Mouse (Mus musculus) hindbrain, embryonic 12.5 days (tissue): ENCODE measurements around the gene Irs1. TPM values are rescaled to one million over a fixed set of nuclear protein-coding genes. Genes with fewer than 3 reads are reported as not detected.

ENCODE experiments used
- ATAC-seq: fragments of 200-750 bp; cut with Nextera tagmentation; 2 replicates; pipeline ENCODE4 v1.8.0; 2017; ENCODE audit warnings: moderate TSS enrichment; ENCODE audit not compliant: low FRiP score
- H3K27ac ChIP-seq: fragments of 300-500 bp; sonication (generic); 2 replicates; pipeline ENCODE4 v1.5.1; 2016; ENCODE audit warnings: mild to moderate bottlenecking
- H3K27me3 ChIP-seq: fragments of 300-500 bp; sonication (generic); 2 replicates; pipeline ENCODE4 v1.6.1; 2016; ENCODE audit warnings: mild to moderate bottlenecking
- H3K36me3 ChIP-seq: fragments of 300-500 bp; sonication (generic); 2 replicates; pipeline ENCODE4 v1.6.1; 2016; ENCODE audit warnings: mild to moderate bottlenecking
- H3K4me1 ChIP-seq: fragments of 300-500 bp; sonication (generic); 2 replicates; pipeline ENCODE4 v1.6.1; 2016
- H3K4me2 ChIP-seq: fragments of 300-500 bp; sonication (generic); replicated peaks from 2 replicates; pipeline ENCODE4 v1.6.1; 2016; ENCODE audit warnings: mild to moderate bottlenecking
- H3K4me3 ChIP-seq: fragments of 300-500 bp; sonication (generic); 2 replicates; pipeline ENCODE4 v1.5.1; 2016; ENCODE audit warnings: mild to moderate bottlenecking
- H3K9ac ChIP-seq: fragments of 300-500 bp; sonication (generic); 2 replicates; pipeline ENCODE4 v1.6.1; 2016; ENCODE audit warnings: mild to moderate bottlenecking, moderate library complexity
- H3K9me3 ChIP-seq: fragments of 300-500 bp; sonication (generic); replicated peaks from 2 replicates; pipeline ENCODE4 v1.6.1; 2016; ENCODE audit warnings: mild to moderate bottlenecking
- WGBS: fragments of 180-500 bp; shearing (Covaris S2); methylation state at CpG from one replicate; pipeline ENCODE4 v1.1.7; 2016; 5-methylcytosine and 5-hydroxymethylcytosine counted together
- polyA plus RNA-seq: library from polyadenylated mRNA; unstranded; fragments of >200 nt; fragmentation: Nextera tagmentation; extraction: Ambion mirVana; gene quantifications from 2 replicates; pipeline ENCODE4 v1.2.1, GENCODE M21; 2016

The Irs1 gene
- polyA plus RNA-seq, 1 experiment from 2014 or later, result 17.8 TPM

DNA sequence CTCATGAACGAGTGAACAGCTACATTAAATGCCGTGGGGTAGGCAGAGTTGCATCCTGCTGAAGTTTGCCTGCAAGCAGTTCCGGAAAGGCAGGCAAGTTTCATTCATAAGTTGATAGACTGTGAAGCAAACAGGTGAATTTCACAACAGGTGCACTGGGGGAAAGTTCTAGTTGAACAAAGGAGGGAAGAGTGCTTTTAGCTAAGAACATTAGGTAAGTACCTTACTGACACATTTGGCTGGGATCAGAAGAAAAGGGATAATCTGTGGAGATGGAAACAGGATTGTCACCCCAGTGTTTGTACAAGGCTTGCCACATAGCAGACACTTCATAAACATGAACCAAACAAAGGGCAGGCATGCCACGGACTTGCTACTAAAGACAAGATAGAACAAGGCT lies 53.0 kb downstream of the Irs1 start:
- ATAC-seq, result no peak
- Histone ChIP-seq H3K4me1 (no peaks in the 10 kb centered on the region), H3K4me3 (no peak overlapping the region), H3K9ac (no peak overlapping the region), H3K4me2 (no peak overlapping the region), H3K27me3 (no peaks in the 10 kb centered on the region), H3K36me3 (peaks cover 7% of the 10 kb centered on the region), H3K27ac (no peak overlapping the region), H3K9me3 (no peaks in the 10 kb centered on the region)
- 84% methylated on average over 4 of the region's 4 CpGs for WGBS

DNA sequence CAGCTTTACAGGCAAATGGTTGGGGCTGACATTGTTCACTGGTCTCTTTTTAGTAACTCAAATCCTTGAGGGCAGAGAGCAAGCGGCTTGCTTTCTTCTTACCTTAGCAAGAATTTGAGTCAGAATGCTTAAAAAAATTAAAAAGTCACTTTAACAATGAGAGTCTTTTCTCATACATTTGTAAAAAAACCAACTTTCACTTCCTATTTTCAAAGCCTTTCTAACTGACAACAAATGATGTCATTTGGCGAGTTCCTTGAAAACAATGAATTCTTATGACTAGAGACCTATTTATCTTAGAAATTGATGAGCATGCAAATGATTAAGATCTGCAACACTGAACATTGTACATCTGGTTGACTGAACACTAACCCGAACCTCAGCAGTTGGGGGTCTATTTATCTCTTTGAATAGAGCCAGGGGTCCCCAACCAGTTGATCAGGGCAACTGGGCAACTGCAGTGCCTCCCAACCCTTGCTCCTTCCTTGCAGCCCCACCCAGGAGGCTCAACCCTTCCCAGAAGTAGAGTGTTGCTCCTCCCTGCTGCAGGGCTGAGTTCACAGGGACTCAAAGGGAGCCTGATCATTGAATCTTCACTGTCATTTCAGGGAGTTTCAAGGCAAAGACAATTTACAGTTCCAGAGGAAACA lies 55.6 kb downstream of the Irs1 start:
- no peak overlapping the region for H3K9ac ChIP-seq
- no peaks in the 10 kb centered on the region for H3K9me3 ChIP-seq
- 50% methylated on average over 3 of the region's 3 CpGs for WGBS
- H3K4me1 ChIP-seq, result no peaks in the 10 kb centered on the region
- peaks cover 7% of the 10 kb centered on the region for H3K36me3 ChIP-seq
- no peaks in the 10 kb centered on the region for H3K27me3 ChIP-seq
- H3K4me2 ChIP-seq, result no peak overlapping the region
- H3K4me3 ChIP-seq, result no peak overlapping the region
- H3K27ac ChIP-seq, result no peak overlapping the region
- ATAC-seq, result no peak

DNA sequence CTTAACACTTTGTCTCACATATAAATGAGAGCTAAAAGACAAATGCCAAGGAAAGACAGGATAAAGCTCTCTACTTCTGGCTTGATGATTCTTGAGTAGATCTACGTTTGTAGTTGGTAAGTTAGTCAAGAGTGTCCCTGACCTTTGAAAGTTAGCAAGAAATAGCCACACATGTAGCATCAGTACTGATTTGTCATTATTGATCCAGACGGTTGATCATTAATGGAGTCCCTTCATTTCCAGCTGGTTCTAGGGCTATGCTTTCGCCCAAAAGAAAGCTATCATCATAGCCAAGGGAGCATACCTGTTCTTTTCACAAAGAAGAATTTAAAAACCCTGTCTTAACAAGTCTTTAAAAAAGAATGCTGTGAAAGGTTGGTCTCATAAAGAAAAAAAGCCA lies 56.6 kb downstream of the Irs1 start:
- Histone ChIP-seq H3K27ac (no peak overlapping the region), H3K4me3 (no peak overlapping the region), H3K9me3 (no peaks in the 10 kb centered on the region), H3K4me1 (no peaks in the 10 kb centered on the region), H3K36me3 (peaks cover 7% of the 10 kb centered on the region), H3K27me3 (no peaks in the 10 kb centered on the region), H3K9ac (no peak overlapping the region), H3K4me2 (no peak overlapping the region)
- no peak for ATAC-seq
- 90% methylated on average over 3 of the region's 3 CpGs for WGBS

DNA sequence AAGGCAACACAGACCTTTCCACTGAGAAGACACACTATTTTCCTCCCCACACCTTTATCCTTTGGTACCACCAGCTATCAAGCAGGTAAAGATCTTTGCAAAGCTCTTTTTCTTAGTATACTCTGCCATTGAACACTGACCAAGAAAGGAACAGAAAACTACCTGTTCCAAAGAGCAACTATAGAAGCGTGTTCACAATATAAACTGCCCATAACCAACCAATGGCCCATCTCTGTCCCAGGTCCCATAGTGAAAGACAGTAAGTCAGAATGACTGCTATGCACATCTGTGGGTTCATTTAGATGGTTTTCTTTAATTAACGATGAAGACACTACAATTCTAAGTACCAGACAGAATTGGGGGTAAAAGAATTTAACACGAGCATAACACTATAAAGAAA lies 58.4 kb downstream of the Irs1 start, which contains the start of gene Gm9747:
Gm9747 (plus strand) TSS at position 301 of the 400 bp plus-strand sequence.
- WGBS, result 97% methylated on average over 3 of the region's 3 CpGs
- Histone ChIP-seq H3K9ac (no peak within 1 kb of the TSS), H3K4me2 (no peak within 1 kb of the TSS), H3K27me3 (no peaks in the 10 kb centered on the region), H3K9me3 (no peaks in the 10 kb centered on the region), H3K4me3 (no peak within 1 kb of the TSS), H3K36me3 (peaks cover 7% of the 10 kb centered on the region), H3K4me1 (no peaks in the 10 kb centered on the region), H3K27ac (no peak within 1 kb of the TSS)
- ATAC-seq, result no peak

DNA sequence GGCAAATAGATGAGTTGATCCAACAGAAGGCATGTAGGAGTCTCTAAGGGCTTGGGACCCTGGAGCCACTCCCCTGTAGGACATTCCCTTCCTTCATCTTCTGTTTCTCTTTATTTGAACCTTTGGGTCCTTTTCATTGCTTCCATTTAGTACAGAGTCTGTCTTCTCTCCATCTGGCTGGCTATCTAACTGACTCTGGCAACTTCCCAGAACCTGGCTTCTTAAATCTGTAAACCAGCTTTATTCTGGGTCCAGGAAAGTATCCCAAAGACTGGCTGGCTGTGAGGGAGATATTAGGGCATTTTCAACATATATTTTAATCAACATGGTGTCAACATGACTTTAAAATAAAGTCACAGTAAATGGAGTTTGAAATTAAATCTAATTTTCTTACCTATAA lies 62.4 kb downstream of the Irs1 start:
- Histone ChIP-seq H3K9me3 (no peaks in the 10 kb centered on the region), H3K9ac (no peak overlapping the region), H3K4me2 (no peak overlapping the region), H3K27ac (no peak overlapping the region), H3K4me3 (no peak overlapping the region), H3K4me1 (no peaks in the 10 kb centered on the region), H3K27me3 (no peaks in the 10 kb centered on the region), H3K36me3 (no peaks in the 10 kb centered on the region)
- ATAC-seq, result no peak

DNA sequence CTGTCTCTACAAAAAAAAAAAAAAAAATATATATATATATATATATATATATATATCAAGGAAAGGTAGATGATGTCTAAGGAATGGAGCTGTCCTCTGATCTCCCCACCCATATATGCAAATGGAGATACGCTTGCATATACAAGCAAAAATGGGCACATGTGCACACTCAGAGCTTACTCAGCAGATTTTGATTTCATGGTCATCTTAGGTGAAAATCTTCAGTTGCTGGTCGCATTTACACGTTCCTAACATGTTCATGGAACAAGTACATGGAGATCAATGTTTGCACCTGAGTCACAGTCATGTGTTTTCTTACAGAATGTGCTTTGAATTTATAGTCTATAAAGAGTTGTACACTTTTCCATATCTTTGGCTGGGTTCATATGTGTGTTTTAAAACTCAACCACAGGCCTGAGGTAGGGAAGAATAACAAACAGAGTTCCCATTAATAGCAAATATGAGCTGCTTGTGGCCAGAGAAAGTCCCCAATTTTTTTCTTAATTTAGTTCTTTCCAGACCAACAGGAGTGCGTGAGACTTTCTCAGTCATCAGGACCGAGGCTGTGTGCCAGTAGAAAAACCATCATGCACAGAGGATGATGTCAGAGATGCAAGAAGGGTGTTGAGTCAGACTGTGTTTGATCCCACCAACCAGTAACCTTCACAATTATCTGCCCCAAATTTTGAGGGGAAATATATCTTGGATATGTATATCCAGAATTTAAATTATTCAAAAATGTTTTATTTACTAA lies 68.0 kb downstream of the Irs1 start:
- Histone ChIP-seq H3K9ac (no peak overlapping the region), H3K27ac (no peak overlapping the region), H3K4me3 (no peak overlapping the region), H3K4me1 (peaks cover 11% of the 10 kb centered on the region; the same call in 1 of the 2 replicates), H3K4me2 (no peak overlapping the region), H3K9me3 (no peaks in the 10 kb centered on the region), H3K36me3 (no peaks in the 10 kb centered on the region), H3K27me3 (no peaks in the 10 kb centered on the region)
- ATAC-seq, result no peak
- WGBS, result 91% methylated on average over 5 of the region's 5 CpGs

DNA sequence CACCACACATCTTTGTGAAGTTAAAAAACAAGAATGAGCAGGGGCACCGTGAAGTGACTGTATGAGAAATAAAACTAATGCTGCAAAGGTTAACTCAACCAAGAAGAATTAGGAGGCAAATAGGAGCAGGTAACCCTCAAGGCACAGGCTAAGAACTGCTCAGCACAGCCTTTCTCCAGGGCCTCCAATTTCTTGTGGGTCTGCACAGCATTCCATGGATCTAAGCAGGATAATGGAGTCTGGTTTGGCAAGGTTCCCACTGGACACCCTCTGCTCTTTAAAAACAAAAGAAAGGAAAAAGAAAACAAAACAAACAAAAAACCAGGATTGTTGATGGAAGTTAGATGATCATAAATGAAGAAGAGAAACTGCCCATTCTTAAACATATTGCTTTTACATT lies 69.8 kb downstream of the Irs1 start:
- H3K4me1 ChIP-seq, result peaks cover 11% of the 10 kb centered on the region; the same call in 1 of the 2 replicates
- WGBS, result 77% methylated on average over 1 of the region's 1 CpGs
- no peak overlapping the region for H3K9ac ChIP-seq
- H3K4me2 ChIP-seq, result no peak overlapping the region
- H3K9me3 ChIP-seq, result no peaks in the 10 kb centered on the region
- no peaks in the 10 kb centered on the region for H3K36me3 ChIP-seq
- ATAC-seq, result no peak
- no peak overlapping the region for H3K27ac ChIP-seq
- no peaks in the 10 kb centered on the region for H3K27me3 ChIP-seq
- H3K4me3 ChIP-seq, result no peak overlapping the region

DNA sequence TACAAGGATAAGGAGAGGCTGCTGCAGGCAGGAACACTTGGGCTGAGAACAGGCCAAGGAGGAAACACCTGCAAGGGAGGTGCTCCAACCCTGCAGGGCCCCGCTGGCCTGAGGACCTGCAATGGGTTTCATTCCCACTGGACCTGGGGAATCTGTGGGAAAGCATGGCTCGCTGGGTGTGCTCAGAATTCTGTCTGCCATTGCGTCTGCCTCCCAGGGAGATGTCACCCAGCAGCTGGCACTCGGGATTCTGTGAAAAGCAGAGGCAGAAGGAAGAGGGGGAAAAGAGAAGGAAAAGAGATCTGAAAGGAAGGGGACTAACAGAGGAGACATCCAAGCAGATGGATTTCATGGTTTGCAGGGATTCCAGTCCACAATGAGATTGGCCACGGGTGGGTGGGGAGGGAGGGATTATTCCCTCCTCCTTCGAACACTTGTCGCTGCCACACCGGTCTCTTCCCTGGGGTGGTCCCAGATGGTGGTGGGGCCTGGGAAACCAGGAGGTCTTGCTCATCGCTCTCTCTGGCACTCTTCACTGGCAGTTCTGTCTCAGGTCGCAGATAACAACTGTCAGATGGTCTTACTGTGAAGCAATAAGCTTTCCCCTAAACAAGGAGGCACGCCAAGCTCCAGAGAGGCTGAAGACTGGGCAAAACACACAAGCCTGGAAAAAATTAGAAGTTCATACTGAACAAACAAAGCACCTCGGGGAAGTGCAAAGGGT lies 70.4 kb downstream of the Irs1 start:
- Histone ChIP-seq H3K4me1 (peaks cover 11% of the 10 kb centered on the region; the same call in 1 of the 2 replicates), H3K9ac (no peak overlapping the region), H3K27me3 (no peaks in the 10 kb centered on the region), H3K4me3 (no peak overlapping the region), H3K4me2 (no peak overlapping the region), H3K36me3 (no peaks in the 10 kb centered on the region), H3K9me3 (no peaks in the 10 kb centered on the region), H3K27ac (no peak overlapping the region)
- no peak for ATAC-seq
- 42% methylated on average over 12 of the region's 12 CpGs for WGBS

DNA sequence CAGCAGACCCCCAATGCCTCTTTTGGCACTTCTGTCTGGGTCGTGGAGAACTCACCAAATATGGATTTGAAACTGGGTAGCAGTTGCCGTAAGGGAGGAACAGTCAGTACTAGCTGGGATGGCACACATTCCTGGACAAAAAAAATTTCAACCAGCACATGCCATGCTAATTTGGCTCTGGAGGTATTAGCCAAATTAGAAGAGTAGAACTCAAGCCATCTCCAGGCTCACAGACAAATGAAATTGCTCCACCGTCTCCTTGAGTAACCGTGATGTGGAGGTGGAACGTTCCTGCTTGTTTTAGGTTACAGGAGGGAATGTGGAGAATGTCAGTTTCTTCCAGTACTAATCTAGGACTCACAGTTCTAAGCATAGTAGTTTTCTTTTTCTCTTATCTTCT lies 83.7 kb downstream of the Irs1 start:
- ATAC-seq, result no peak
- Histone ChIP-seq H3K4me3 (no peak overlapping the region), H3K9me3 (0 out of 2 replicates have a peak, but pooled peaks cover 7% of the 10 kb centered on the region), H3K27ac (no peak overlapping the region), H3K36me3 (no peaks in the 10 kb centered on the region), H3K4me1 (no peaks in the 10 kb centered on the region), H3K9ac (no peak overlapping the region), H3K27me3 (no peaks in the 10 kb centered on the region), H3K4me2 (no peak overlapping the region)
- 88% methylated on average over 5 of the region's 5 CpGs for WGBS

DNA sequence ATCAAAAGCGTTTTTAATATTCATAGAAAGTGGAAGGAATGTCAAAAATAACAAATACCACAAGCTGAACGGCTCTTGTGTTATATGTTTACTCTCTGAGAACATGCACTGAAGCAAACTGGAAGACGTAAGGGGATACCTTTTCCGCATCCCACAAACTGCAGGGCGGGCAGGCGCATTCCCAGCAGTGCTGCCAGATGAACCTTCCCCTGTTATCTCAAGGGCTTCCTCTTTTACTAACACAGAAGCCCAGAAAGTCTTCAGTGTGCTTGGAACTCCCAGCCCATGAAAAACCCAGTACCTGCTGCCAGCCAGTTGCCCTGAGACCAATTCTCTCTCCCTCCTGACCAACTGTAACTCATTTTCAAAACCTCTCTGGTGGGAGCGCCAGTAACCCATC lies 90.6 kb downstream of the Irs1 start:
- Histone ChIP-seq H3K4me3 (no peak overlapping the region), H3K27me3 (no peaks in the 10 kb centered on the region), H3K4me2 (no peak overlapping the region), H3K9me3 (no peaks in the 10 kb centered on the region), H3K36me3 (no peaks in the 10 kb centered on the region), H3K4me1 (no peaks in the 10 kb centered on the region), H3K9ac (no peak overlapping the region), H3K27ac (no peak overlapping the region)
- ATAC-seq, result no peak
- 73% methylated on average over 7 of the region's 7 CpGs for WGBS

DNA sequence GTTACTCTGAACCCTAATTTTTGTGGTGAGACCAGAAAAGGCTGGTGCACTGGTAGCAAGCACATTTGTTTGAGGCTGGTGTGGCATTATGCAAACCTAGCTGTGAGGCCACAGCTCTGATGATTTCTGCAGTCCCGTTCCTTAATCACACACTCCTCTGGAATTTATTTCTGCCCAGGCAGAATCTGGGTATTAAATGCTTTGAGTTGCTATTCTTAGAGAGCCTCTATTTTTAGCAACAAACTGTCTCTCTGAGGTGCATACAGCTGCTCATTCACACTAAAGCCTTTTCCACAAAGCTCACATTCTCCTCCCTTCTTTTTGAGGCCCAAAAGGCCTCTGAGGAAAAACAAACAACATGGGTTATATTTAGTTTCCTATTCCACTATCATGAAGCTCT lies 91.3 kb downstream of the Irs1 start:
- no peak for ATAC-seq
- Histone ChIP-seq H3K27ac (no peak overlapping the region), H3K4me3 (no peak overlapping the region), H3K4me2 (no peak overlapping the region), H3K36me3 (no peaks in the 10 kb centered on the region), H3K9ac (no peak overlapping the region), H3K4me1 (no peaks in the 10 kb centered on the region), H3K9me3 (no peaks in the 10 kb centered on the region), H3K27me3 (no peaks in the 10 kb centered on the region)
- 32% methylated on average over 1 of the region's 1 CpGs for WGBS

DNA sequence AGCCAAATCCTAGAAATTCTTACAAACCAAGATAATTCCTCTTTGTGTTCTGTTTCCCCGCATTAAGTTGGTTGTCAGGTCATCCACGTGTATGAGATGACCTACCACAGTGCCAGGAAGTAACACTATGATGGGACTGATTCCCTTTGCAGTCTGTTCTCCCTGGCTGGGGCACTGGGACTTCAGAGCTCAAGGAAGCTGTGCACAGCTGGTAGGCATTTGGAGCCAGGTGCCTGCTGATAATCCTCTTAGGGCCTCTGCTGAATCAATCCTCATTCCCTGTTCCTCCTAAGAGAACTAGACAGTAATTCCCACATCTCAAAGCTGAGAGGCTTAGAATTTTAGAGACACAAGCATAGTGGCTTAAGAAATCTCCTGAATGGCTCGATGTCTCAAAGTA lies 99.6 kb downstream of the Irs1 start:
- no peak overlapping the region for H3K27ac ChIP-seq
- H3K36me3 ChIP-seq, result no peaks in the 10 kb centered on the region
- no peaks in the 10 kb centered on the region for H3K27me3 ChIP-seq
- no peak overlapping the region for H3K4me2 ChIP-seq
- H3K4me1 ChIP-seq, result no peaks in the 10 kb centered on the region
- H3K9ac ChIP-seq, result no peak overlapping the region
- 43% methylated on average over 3 of the region's 3 CpGs for WGBS
- no peak overlapping the region for H3K4me3 ChIP-seq
- no peaks in the 10 kb centered on the region for H3K9me3 ChIP-seq
- ATAC-seq, result no peak
